Mouse (Mus musculus): ENCODE results near the gene Tmsb4x. TPM values are rescaled to one million over a fixed set of nuclear protein-coding genes. Genes with fewer than 3 reads are reported as not detected.

The Tmsb4x gene
- polyA plus RNA-seq, 1 experiment from 2014 or later: 7,015 TPM

DNA sequence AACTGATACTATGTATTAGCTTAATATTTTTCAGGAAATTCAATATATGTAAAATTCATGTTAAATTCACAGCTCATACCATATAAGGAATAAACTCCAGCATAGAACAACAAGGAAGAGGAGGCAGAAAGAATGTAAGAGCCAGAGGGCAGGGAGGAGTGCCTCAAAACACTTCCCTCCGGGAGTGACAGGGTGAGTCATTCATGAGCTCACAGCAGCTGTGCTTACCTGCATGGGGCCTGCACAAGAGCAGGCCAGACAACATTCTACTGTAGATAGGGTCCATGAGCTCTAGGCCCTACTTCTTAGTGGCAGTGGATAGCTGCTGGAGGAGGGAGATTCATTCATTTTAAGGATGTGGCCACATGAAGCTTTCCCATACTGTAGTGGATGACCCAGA, 20.7 kb upstream of the Tmsb4x start:
- no peak overlapping the region for H3K4me3 ChIP-seq (ENCODE audit: low read depth, low read length)
- H3K36me3 ChIP-seq (ENCODE audit: control insufficient read depth, insufficient read depth, low read length): no peaks in the 10 kb centered on the region
- H3K4me1 ChIP-seq (replicated peaks; ENCODE audit: control insufficient read depth, insufficient read depth): no peaks in the 10 kb centered on the region
- no peaks in the 10 kb centered on the region for H3K9me3 ChIP-seq (ENCODE audit: control insufficient read depth, low read length)
- 53% methylated on average over 1 of the region's 1 CpGs for WGBS
- ATAC-seq (ENCODE audit: low FRiP score, low TSS enrichment): peak; percentile 60
- no peak overlapping the region for H3K9ac ChIP-seq (ENCODE audit: low read length)
- peak overlapping the region; percentile 35; the same call in 1 of the 2 replicates for H3K27ac ChIP-seq (replicated peaks)
- H3K27me3 ChIP-seq (ENCODE audit: control insufficient read depth, insufficient read depth, low read length): no peaks in the 10 kb centered on the region
- H3K4me2 ChIP-seq (replicated peaks; ENCODE audit: low read depth): no peak overlapping the region
- DNase-seq (ENCODE audit: low spot score): peak; percentile 46
- TF ChIP-seq EP300 (optimal IDR thresholded peaks at IDR 0.05): no peak
- TF ChIP-seq CTCF (IDR thresholded peaks at IDR 0.05; ENCODE audit: low read depth): no peak

DNA sequence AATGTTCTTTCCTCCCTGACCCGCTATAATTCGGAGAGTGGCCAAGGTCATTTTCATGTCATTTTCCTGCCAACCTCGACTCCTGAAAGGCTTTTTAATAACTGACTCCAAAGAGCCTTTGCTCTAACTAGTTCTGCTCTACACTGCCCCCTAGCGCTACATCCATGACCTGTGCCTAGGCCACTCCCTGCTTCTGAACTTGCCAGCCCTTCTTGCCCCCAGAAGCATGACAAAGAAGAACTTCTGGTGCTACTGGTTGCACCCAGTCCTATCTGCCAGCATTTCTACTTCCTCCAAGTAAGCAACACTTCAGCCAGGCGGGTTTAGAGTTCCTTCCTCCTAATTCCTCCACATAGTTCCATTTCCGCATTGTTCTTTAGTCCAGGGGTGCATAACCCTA, 20.1 kb upstream of the Tmsb4x start:
- H3K4me1 ChIP-seq (replicated peaks; ENCODE audit: control insufficient read depth, insufficient read depth): no peaks in the 10 kb centered on the region
- no peak overlapping the region; the same call in 1 of the 2 replicates for H3K27ac ChIP-seq (replicated peaks)
- DNase-seq (ENCODE audit: low spot score) (peak; percentile 58), ATAC-seq (ENCODE audit: low FRiP score, low TSS enrichment) (peak; percentile 33; the same call in 1 of the 2 replicates)
- no peak overlapping the region for H3K4me3 ChIP-seq (ENCODE audit: low read depth, low read length)
- H3K27me3 ChIP-seq (ENCODE audit: control insufficient read depth, insufficient read depth, low read length): no peaks in the 10 kb centered on the region
- no peaks in the 10 kb centered on the region for H3K36me3 ChIP-seq (ENCODE audit: control insufficient read depth, insufficient read depth, low read length)
- WGBS: 43% methylated on average over 6 of the region's 6 CpGs
- H3K9ac ChIP-seq (ENCODE audit: low read length): no peak overlapping the region
- H3K9me3 ChIP-seq (ENCODE audit: control insufficient read depth, low read length): no peaks in the 10 kb centered on the region
- TF ChIP-seq EP300 (optimal IDR thresholded peaks at IDR 0.05): no peak
- TF ChIP-seq CTCF (IDR thresholded peaks at IDR 0.05; ENCODE audit: low read depth): peak; percentile 61
- H3K4me2 ChIP-seq (replicated peaks; ENCODE audit: low read depth): no peak overlapping the region

DNA sequence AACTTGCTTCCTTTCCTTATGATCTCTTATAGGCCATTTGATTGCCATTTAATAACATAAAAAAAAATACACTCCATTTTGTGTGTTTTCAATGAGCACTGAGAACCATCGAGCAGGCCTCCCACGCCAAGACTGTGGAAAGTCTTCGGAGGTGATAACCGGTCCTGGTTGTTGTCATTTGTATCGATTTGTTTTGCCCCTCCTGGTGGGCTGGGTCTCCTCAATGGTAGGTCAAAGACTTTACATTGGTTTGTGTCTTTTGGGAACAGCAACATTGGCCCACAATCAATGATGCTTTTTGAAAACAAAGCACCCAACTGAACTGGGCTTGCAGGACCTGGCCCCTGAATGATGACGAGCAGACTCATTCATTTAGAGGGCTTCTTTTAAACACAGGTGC, 18.6 kb upstream of the Tmsb4x start:
- no peak overlapping the region for H3K4me3 ChIP-seq (ENCODE audit: low read depth, low read length)
- 90% methylated on average over 6 of the region's 6 CpGs for WGBS
- H3K36me3 ChIP-seq (ENCODE audit: control insufficient read depth, insufficient read depth, low read length): no peaks in the 10 kb centered on the region
- H3K9ac ChIP-seq (ENCODE audit: low read length): no peak overlapping the region
- H3K27ac ChIP-seq (replicated peaks): no peak overlapping the region
- no peak for TF ChIP-seq CTCF (IDR thresholded peaks at IDR 0.05; ENCODE audit: low read depth)
- TF ChIP-seq EP300 (optimal IDR thresholded peaks at IDR 0.05): no peak
- no peak overlapping the region for H3K4me2 ChIP-seq (replicated peaks; ENCODE audit: low read depth)
- H3K4me1 ChIP-seq (replicated peaks; ENCODE audit: control insufficient read depth, insufficient read depth): no peaks in the 10 kb centered on the region
- no peaks in the 10 kb centered on the region for H3K9me3 ChIP-seq (ENCODE audit: control insufficient read depth, low read length)
- H3K27me3 ChIP-seq (ENCODE audit: control insufficient read depth, insufficient read depth, low read length): no peaks in the 10 kb centered on the region
- ATAC-seq (ENCODE audit: low FRiP score, low TSS enrichment): no peak
- DNase-seq (ENCODE audit: low spot score): no peak

DNA sequence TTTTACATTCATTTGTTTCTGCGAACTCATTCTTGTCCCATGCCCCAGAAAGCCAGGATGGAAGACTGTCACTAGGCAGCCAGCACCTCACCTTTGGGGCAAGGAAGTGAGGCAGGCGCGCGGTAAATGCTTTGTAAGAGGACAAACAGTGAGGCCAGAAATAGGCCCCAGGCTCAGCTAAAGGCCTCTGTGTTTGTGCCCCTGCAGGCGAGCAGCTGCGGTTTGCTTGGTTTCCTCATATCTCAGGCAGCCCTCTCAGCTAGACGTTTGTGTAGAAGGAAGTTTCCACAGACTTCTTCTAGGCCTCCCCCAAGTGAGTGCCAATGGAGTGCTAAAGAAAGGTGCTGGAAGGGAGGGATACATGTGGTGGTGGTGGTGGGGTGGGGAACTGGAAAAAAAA, 18.0 kb upstream of the Tmsb4x start:
- Histone ChIP-seq H3K27me3 (ENCODE audit: control insufficient read depth, insufficient read depth, low read length) (no peaks in the 10 kb centered on the region), H3K27ac (replicated peaks) (no peak overlapping the region), H3K4me2 (replicated peaks; ENCODE audit: low read depth) (no peak overlapping the region), H3K4me3 (ENCODE audit: low read depth, low read length) (no peak overlapping the region), H3K4me1 (replicated peaks; ENCODE audit: control insufficient read depth, insufficient read depth) (no peaks in the 10 kb centered on the region), H3K36me3 (ENCODE audit: control insufficient read depth, insufficient read depth, low read length) (no peaks in the 10 kb centered on the region), H3K9me3 (ENCODE audit: control insufficient read depth, low read length) (no peaks in the 10 kb centered on the region), H3K9ac (ENCODE audit: low read length) (no peak overlapping the region)
- TF ChIP-seq EP300 (optimal IDR thresholded peaks at IDR 0.05) (no peak), CTCF (IDR thresholded peaks at IDR 0.05; ENCODE audit: low read depth) (no peak)
- DNase-seq (ENCODE audit: low spot score) (peak; percentile 24), ATAC-seq (ENCODE audit: low FRiP score, low TSS enrichment) (no peak)
- WGBS: 67% methylated on average over 7 of the region's 7 CpGs

DNA sequence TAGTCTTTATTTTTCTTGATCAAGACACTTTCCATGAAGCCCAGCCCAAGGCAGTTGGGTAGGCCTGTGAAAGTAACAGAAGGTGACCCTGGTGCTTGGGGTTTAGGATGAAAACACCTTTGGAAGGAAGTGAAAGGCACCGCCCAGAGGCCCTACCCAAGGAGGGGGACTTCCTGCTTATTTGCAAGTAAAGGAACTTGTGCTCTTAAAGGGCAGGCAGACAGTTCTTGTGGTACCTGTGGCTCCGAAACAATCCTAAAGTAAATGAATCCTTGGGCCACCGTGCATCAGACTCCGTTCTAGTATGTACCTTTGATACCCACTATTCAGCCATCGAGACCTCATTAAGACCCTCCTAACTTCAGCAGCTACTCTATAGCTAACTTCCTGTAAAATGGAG, 17.5 kb upstream of the Tmsb4x start:
- Histone ChIP-seq H3K4me2 (replicated peaks; ENCODE audit: low read depth) (no peak overlapping the region), H3K27ac (replicated peaks) (no peak overlapping the region), H3K9me3 (ENCODE audit: control insufficient read depth, low read length) (no peaks in the 10 kb centered on the region), H3K36me3 (ENCODE audit: control insufficient read depth, insufficient read depth, low read length) (no peaks in the 10 kb centered on the region), H3K27me3 (ENCODE audit: control insufficient read depth, insufficient read depth, low read length) (no peaks in the 10 kb centered on the region), H3K4me1 (replicated peaks; ENCODE audit: control insufficient read depth, insufficient read depth) (no peaks in the 10 kb centered on the region), H3K9ac (ENCODE audit: low read length) (no peak overlapping the region), H3K4me3 (ENCODE audit: low read depth, low read length) (no peak overlapping the region)
- 87% methylated on average over 5 of the region's 5 CpGs for WGBS
- TF ChIP-seq CTCF (IDR thresholded peaks at IDR 0.05; ENCODE audit: low read depth) (no peak), EP300 (optimal IDR thresholded peaks at IDR 0.05) (no peak)
- peak; percentile 18 for DNase-seq (ENCODE audit: low spot score)
- ATAC-seq (ENCODE audit: low FRiP score, low TSS enrichment): no peak

DNA sequence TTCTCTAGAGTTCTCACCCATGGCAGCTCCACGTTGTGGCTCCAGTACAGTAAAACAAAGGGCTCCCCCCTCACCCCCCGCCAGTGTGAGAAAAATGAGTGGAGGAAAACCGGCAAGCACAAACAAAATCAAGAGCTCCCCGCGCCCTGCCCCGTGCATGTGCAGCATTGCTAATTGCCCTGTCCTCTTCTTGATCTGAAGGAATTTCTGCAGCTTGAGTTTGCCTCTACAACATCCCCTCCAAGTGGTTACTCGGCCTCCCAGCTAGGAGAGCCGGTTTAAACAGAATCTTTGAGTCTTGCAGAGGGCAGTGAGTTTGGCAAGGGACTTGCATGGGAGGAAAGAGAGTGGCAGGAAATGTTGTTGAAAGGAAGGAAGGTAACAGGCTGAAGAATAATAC, 3.6 kb upstream of the Tmsb4x start:
- ATAC-seq (ENCODE audit: low FRiP score, low TSS enrichment): peak; percentile 43; the same call in 1 of the 2 replicates
- Histone ChIP-seq H3K27ac (replicated peaks) (peak overlapping the region; percentile 69), H3K4me1 (replicated peaks; ENCODE audit: control insufficient read depth, insufficient read depth) (no peaks in the 10 kb centered on the region), H3K9ac (ENCODE audit: low read length) (no peak overlapping the region), H3K27me3 (ENCODE audit: control insufficient read depth, insufficient read depth, low read length) (no peaks in the 10 kb centered on the region), H3K9me3 (ENCODE audit: control insufficient read depth, low read length) (no peaks in the 10 kb centered on the region), H3K4me3 (ENCODE audit: low read depth, low read length) (no peak overlapping the region), H3K36me3 (ENCODE audit: control insufficient read depth, insufficient read depth, low read length) (no peaks in the 10 kb centered on the region), H3K4me2 (replicated peaks; ENCODE audit: low read depth) (peak overlapping the region; percentile 17; the same call in 1 of the 2 replicates)
- peak; percentile 37 for DNase-seq (ENCODE audit: low spot score)
- WGBS: 13% methylated on average over 8 of the region's 8 CpGs
- TF ChIP-seq EP300 (optimal IDR thresholded peaks at IDR 0.05) (no peak), CTCF (IDR thresholded peaks at IDR 0.05; ENCODE audit: low read depth) (peak; percentile 77)

Data from stomach, postnatal 0 days (tissue).